Mouse (Mus musculus): ENCODE measurements at regions not wholly inside any gene's neighbourhood (a gene's known extent, or its start where the extent isn't known, plus 50 kb on each side); places are given as distances from the start of the nearest gene placed in this dataset.

DNA sequence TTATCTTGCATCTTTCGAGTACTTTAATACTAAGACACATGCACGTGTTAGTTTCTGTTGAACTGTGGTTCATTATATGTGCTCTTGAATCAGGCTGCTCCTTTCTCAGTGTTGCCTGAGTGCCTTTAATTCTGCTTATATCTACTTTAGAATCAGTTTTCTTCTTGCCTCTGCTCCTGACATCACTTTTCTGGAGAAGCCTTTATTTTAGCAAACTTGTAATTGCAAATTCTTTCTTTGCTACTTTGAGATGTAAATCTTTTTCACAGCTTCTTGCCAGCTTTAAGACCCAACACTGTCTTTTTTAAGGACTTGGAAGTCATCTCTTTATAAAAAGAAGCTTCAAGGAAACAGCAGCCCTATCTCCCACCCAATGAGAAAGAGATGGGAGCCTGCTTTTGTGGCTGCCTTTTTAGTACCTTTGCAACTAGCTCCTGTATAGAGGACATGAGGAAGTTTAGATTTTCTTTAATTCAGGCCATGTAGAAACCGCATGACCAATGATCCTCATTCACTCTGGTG, 1527.4 kb downstream of the Rapgef2 start:
- TF ChIP-seq CTCF (IDR thresholded peaks at IDR 0.05; ENCODE audit: borderline replicate concordance, insufficient read depth, low read length) (no peak), POLR2A (IDR thresholded peaks at IDR 0.05; ENCODE audit: low read depth, low read length) (no peak)

Measured in embryonic fibroblast, embryonic 13.5 days (primary cell).